Mouse (Mus musculus) C2C12 (cell line): ENCODE data around the gene Aldh1l1.

ENCODE experiments used
- CTCF ChIP-seq: IDR thresholded peaks from one replicate; pipeline ENCODE4 v1.5.1; 2011; ENCODE audit not compliant: control insufficient read depth, insufficient read depth, insufficient read length
- USF1 ChIP-seq: IDR thresholded peaks from one replicate; pipeline ENCODE4 v1.6.1; 2011; ENCODE audit warnings: low read depth, mild to moderate bottlenecking, control low read depth, moderate library complexity

- TF ChIP-seq CTCF (no peak), USF1 (no peak)
These were observed 64.1 kb downstream of the Aldh1l1 start for GRCm38 (mm10) chr6:90550161-90550912.
